Mouse (Mus musculus): ENCODE measurements around the gene Abi2.
A peak's percentile ranks its signal among the peaks of the same experiment; 100 is the strongest.
"Not testable (repeated sequence)": the region's sequence is repeated elsewhere in the genome, so short reads cannot be mapped to it uniquely, and the experiment has no call there.

Abi2 gene

GRCm38 (mm10) chr1:60409168-60409828 is at the start of gene Abi2:
Gene Abi2 (plus strand): TSS chr1:60409619.
- peak; percentile 29 to 59 for DNase-seq (ENCODE audit: low read depth in 2 of 2, low spot score in 2 of 2)

- DNase-seq (ENCODE audit: low read depth in 2 of 2, low spot score in 2 of 2) = no peak
These were observed 47.8 kb upstream of the Abi2 start for GRCm38 (mm10) chr1:60361626-60362025.

- no peak for DNase-seq (ENCODE audit: low read depth in 2 of 2, low spot score in 2 of 2)
These were observed 32.9 kb upstream of the Abi2 start for GRCm38 (mm10) chr1:60376556-60376955.

GRCm38 (mm10) chr1:60381910-60382309 is 27.5 kb upstream of the Abi2 start:
- no peak for DNase-seq (ENCODE audit: low read depth in 2 of 2, low spot score in 2 of 2)

GRCm38 (mm10) chr1:60404848-60405247 is 4.6 kb upstream of the Abi2 start:
- no peak for DNase-seq (ENCODE audit: low read depth in 2 of 2, low spot score in 2 of 2)

- DNase-seq (ENCODE audit: low read depth in 2 of 2, low spot score in 2 of 2) = no peak
These were observed 785 bp upstream of the Abi2 start for GRCm38 (mm10) chr1:60408501-60409167.

- peak in 1 of 2 experiments; percentile 15 for DNase-seq (ENCODE audit: low read depth in 2 of 2, low spot score in 2 of 2)
These were observed 754 bp downstream of the Abi2 start for GRCm38 (mm10) chr1:60409928-60410817.

GRCm38 (mm10) chr1:60416724-60417123 is 7.3 kb downstream of the Abi2 start:
- peak; percentile 18 to 54 for DNase-seq (ENCODE audit: low read depth in 2 of 2, low spot score in 2 of 2)

- DNase-seq (ENCODE audit: low read depth in 2 of 2, low spot score in 2 of 2) = no peak
These were observed 14.5 kb downstream of the Abi2 start for GRCm38 (mm10) chr1:60423882-60424281.

- DNase-seq (ENCODE audit: low read depth in 2 of 2, low spot score in 2 of 2) = no peak
These were observed 18.9 kb downstream of the Abi2 start for GRCm38 (mm10) chr1:60428341-60428740.

- peak; percentile 40 to 41 for DNase-seq (ENCODE audit: low read depth in 2 of 2, low spot score in 2 of 2)
These were observed 19.5 kb downstream of the Abi2 start for GRCm38 (mm10) chr1:60428932-60429331.

- no peak for DNase-seq (ENCODE audit: low read depth in 2 of 2, low spot score in 2 of 2)
These were observed 22.1 kb downstream of the Abi2 start for GRCm38 (mm10) chr1:60431531-60431930.

- DNase-seq (ENCODE audit: low read depth in 2 of 2, low spot score in 2 of 2) = no peak
These were observed 23.1 kb downstream of the Abi2 start for GRCm38 (mm10) chr1:60432497-60432896.

GRCm38 (mm10) chr1:60441438-60441837 is 32.0 kb downstream of the Abi2 start:
- not testable (repeated sequence) for DNase-seq (ENCODE audit: low read depth in 2 of 2, low spot score in 2 of 2)

- peak; percentile 29 to 53 for DNase-seq (ENCODE audit: low read depth in 2 of 2, low spot score in 2 of 2)
These were observed 37.6 kb downstream of the Abi2 start for GRCm38 (mm10) chr1:60447067-60447466.

GRCm38 (mm10) chr1:60449896-60450295 is 40.5 kb downstream of the Abi2 start:
- DNase-seq (ENCODE audit: low read depth in 2 of 2, low spot score in 2 of 2) = no peak

- peak in 1 of 2 experiments; percentile 15 for DNase-seq (ENCODE audit: low read depth in 2 of 2, low spot score in 2 of 2)
These were observed 51.2 kb downstream of the Abi2 start for GRCm38 (mm10) chr1:60460623-60461022.

GRCm38 (mm10) chr1:60469491-60469890 is 60.1 kb downstream of the Abi2 start:
- DNase-seq (ENCODE audit: low read depth in 2 of 2, low spot score in 2 of 2) = no peak

- DNase-seq (ENCODE audit: low read depth in 2 of 2, low spot score in 2 of 2) = no peak
These were observed 61.1 kb downstream of the Abi2 start for GRCm38 (mm10) chr1:60470541-60470940.

- no peak for DNase-seq (ENCODE audit: low read depth in 2 of 2, low spot score in 2 of 2)
These were observed 72.1 kb downstream of the Abi2 start for GRCm38 (mm10) chr1:60481561-60481960.

- DNase-seq (ENCODE audit: low read depth in 2 of 2, low spot score in 2 of 2) = no peak
These were observed 73.5 kb downstream of the Abi2 start for GRCm38 (mm10) chr1:60482881-60483280.

- no peak for DNase-seq (ENCODE audit: low read depth in 2 of 2, low spot score in 2 of 2)
These were observed 76.2 kb downstream of the Abi2 start for GRCm38 (mm10) chr1:60485649-60486048.
